Mouse (Mus musculus) cerebellum, adult 2 months (tissue): ENCODE data around the gene Heatr5a.

Experiments
- CTCF ChIP-seq: fragments of 200-500 bp; IDR thresholded peaks from 2 replicates; pipeline ENCODE4 v1.5.1; 2011; ENCODE audit warnings: low read depth, mild to moderate bottlenecking, control low read depth, low read length, moderate library complexity, borderline replicate concordance; ENCODE audit not compliant: insufficient read depth
- POLR2A ChIP-seq: fragments of 200-500 bp; IDR thresholded peaks from 2 replicates; pipeline ENCODE4 v1.6.1; 2011; ENCODE audit warnings: low read length, control low read depth, borderline replicate concordance; ENCODE audit not compliant: insufficient read depth

DNA sequence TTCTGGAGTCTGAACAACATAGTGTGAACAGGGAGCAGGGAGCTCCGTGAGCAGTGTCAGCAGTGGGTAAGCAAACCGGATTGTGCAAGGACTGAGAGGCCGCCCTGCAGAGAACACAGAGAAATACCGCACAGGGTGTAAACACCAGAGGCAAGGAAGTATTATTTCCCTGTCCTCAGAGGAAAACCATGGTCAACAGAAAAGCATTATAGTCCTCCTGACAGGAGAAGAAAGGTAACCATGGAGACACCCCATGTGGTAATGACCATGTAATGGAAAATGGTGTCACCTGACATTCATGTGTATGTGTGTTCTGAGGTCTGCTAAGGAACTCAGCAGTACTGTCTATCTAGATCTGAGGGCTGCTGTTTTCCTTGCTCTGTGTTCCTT, 105.3 kb downstream of the Heatr5a start:
- no peak for TF ChIP-seq CTCF
- TF ChIP-seq POLR2A, result no peak
